In genomic region chr4:36186231-36186922, GRCm38 (mm10) we compare ENCODE assay signal across 8 mouse cellular contexts.
A peak's percentile ranks its signal among the peaks of the same experiment; 100 is the strongest.
DNase-seq lines count a peak whose midpoint lies in the region; ATAC-seq lines count a peak whose summit lies in the region.

No protein-coding gene starts in this region.

- peak; percentile 9 for DNase-seq in gastrocnemius, postnatal 14 days
- no peak for DNase-seq in gastrocnemius, adult 18-20 months (ENCODE audit: low spot score)
- peak; percentile 2 for DNase-seq in ovary, postnatal 10 days (ENCODE audit: low spot score)
- no peak for DNase-seq in ovary, adult 18-20 months (ENCODE audit: low spot score)
- DNase-seq in layer of hippocampus, adult 9-10 months (ENCODE audit: low spot score) = peak; percentile 11
- peak; percentile 77 to 83 for DNase-seq in right cerebral cortex, postnatal 10 days (ENCODE audit: low spot score in 2 of 2)
- DNase-seq in adipocyte (ENCODE audit: low spot score) = no peak

- ATAC-seq in megakaryocyte-erythroid progenitor cell, adult 5-6 weeks (replicated peaks; ENCODE audit: low FRiP score, low TSS enrichment, poor library complexity, severe bottlenecking) = no peak

- intact Hi-C loops in gastrocnemius, postnatal 14 days (cut with DNase I; ENCODE audit: low total_unique reads) = no loop called here

Comparison
In these comparisons a context has a peak if more than half of its experiments do, and no peak if none do; other contexts are left out.
1. DNase-seq: peak in gastrocnemius, postnatal 14 days (single experiment), ovary, postnatal 10 days (single experiment), layer of hippocampus, adult 9-10 months (single experiment) and right cerebral cortex, postnatal 10 days (2 of 2); none in gastrocnemius, adult 18-20 months (single experiment), ovary, adult 18-20 months (single experiment) and adipocyte (single experiment).